Mouse (Mus musculus) kidney, postnatal 10 days (tissue): ENCODE data around the gene Fstl5.

Experiments
- DNase-seq: peaks from one replicate; pipeline ENCODE4 v3.0.0; 2021; ENCODE audit warnings: mixed read lengths

The Fstl5 gene

DNA sequence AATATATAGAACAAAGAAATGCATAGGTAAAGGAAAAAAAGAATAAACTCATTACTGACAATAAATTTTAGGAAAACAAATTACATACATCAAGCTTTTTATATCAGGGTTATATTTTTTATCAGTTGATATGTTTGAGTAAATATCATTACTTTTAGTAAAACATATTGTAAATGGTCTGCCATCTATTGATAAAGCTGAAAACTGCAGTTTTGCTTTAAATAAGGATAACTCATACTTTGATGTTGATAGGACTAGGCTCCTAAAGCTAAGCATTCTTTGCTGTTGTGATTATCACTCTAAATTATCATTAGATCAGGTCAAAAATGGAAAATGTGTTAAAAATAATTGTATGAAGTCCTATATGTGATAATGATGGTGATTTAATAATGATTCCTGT lies 493.3 kb downstream of the Fstl5 start:
- no peak for DNase-seq

DNA sequence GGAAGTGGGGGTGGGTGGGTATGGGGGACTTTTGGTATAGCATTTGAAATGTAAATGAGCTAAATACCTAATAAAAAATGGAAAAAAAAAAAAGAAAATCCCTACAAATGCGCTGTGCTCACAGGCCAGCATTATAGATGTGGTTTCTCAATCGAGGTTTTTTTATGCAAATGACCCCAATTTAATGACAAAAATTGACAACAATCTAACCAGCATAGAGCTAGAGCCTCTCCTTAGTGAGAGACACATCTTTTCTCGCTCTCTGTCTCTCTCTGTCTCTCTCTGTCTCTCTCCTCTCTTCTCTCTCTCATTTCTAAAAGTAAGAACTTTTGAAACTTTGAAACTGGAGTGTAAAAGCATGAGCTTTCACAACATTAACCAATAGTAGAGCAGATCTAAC lies 498.4 kb downstream of the Fstl5 start:
- no peak for DNase-seq

GRCm38 (mm10) chr3:76572920-76573541 lies 499.0 kb downstream of the Fstl5 start:
- no peak for DNase-seq

- no peak for DNase-seq
These were observed 519.1 kb downstream of the Fstl5 start for GRCm38 (mm10) chr3:76593148-76593547.

GRCm38 (mm10) chr3:76620044-76620443 lies 546.0 kb downstream of the Fstl5 start:
- no peak for DNase-seq

GRCm38 (mm10) chr3:76654243-76654642 lies 580.2 kb downstream of the Fstl5 start:
- DNase-seq: no peak

DNA sequence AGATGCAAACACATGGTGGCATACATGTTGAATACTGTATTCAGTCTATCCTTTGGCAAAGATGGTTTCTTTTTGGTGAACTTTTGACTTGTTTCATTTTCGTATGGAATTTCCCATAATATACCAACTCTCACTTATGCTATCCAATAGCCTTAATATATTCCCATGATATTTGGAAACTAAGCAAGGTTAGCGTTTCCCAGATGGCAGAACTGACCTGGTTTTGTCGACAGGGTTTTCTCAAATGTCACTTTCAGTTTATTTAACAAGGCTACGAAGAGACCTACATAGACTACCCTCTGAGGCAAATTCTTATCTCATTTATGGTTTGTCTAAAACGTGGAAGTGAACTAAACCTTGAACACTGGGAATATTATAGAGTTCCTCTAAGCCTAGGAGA lies 596.8 kb downstream of the Fstl5 start:
- no peak for DNase-seq

GRCm38 (mm10) chr3:76676006-76676405 lies 601.9 kb downstream of the Fstl5 start:
- DNase-seq: no peak

- DNase-seq: no peak
These were observed 605.9 kb downstream of the Fstl5 start for GRCm38 (mm10) chr3:76679853-76680545.

DNA sequence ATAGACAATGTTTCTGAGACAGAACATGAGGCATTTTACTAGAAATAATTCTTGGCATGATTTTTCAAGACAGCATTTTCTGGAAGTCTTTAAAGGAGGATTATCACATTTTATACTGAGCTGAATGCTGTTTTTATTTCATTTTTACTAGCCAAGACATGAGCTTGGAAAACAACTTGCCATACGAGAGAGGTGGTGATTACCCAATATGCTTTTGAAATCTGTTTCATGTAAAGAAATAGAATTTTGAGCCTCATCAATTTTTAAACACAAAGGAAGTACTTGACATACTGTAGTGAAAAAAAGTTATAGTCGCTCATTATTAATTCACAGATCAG lies 606.4 kb downstream of the Fstl5 start:
- no peak for DNase-seq

GRCm38 (mm10) chr3:76697134-76697629 lies 623.1 kb downstream of the Fstl5 start:
- DNase-seq: no peak

DNA sequence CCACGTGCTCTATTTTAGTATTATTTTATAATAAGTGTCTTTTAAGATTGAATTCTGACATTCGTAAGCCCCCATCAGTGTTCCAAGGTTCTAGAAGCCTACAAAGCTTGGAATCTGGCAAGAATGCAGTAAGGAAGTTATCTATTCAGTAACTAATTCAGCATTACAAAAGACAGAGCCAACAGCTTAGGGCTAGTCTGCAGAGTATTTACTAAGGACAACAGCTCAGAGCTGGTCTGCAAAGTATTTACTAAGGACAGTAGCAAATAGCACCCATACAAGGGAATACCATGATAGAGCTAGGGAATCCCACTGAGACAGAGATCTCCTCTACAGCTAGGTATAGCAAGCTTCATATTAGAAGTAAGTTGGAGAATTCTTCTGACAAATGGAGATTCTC lies 665.2 kb downstream of the Fstl5 start:
- no peak for DNase-seq
